Mouse (Mus musculus): ENCODE measurements at regions not wholly inside any gene's neighbourhood (a gene's known extent, or its start where the extent isn't known, plus 50 kb on each side); places are given as distances from the start of the nearest gene placed in this dataset.
A peak's percentile ranks its signal among the peaks of the same experiment; 100 is the strongest.

DNA sequence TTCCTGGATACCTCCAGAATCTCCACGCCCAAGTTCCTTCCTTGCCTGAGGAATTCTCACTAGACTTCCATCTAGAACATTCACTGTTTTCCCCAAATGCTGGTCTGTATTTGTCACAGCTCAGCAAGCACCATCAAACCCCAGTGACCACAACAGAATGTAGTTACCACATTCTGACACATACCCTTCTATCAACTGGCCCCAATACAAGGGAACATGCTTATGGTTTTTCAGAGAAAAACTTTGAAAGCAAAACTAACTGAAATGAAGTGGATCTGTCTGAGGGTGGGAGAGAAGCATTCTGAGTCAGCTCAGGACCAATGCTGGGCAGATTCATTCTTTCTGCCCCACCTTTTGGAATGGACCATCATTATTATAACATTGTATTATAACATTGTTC is 110.9 kb upstream of the Tbl1xr1 start:
- TF ChIP-seq GATA4 (IDR thresholded peaks at IDR 0.05; ENCODE audit: insufficient replicate concordance, low read length): no peak

DNA sequence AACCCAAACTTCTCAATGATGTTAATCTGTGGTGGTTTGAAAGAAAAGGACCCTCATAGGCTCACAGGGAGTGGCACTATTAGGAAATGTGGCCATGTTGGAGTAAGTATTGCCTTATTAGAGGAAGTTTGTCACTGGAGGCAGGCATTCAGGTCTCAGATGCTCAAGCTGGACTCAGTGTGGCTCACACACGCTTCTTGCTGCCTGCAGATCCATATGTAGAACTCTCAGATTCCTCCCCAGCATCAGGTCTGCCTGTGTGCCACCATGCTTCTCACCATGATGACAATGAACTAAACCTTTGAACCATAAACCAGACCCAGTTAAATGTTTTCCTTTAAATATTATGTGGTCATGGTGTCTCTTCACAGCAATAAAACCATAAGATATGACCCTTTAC is 104.7 kb upstream of the Tbl1xr1 start:
- TF ChIP-seq GATA4 (IDR thresholded peaks at IDR 0.05; ENCODE audit: insufficient replicate concordance, low read length): no peak

DNA sequence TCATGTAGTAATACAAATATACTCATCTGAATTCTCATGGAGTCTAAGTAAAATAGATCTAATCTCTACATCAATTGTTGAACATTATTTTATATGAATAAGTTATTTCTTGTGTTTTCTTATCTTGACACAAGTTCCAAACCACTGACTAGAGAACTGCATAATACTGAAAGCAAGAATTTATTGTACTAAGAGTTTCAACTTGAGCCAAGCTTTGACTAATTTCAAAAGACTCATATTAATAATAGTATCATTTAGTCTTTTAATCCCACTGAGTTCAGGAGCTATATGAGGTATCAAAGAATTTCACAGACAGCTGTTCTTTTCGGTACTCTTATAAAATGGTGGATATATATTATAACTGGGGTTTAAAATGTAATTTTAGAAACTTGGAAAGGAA is 103.3 kb upstream of the Tbl1xr1 start:
- TF ChIP-seq GATA4 (IDR thresholded peaks at IDR 0.05; ENCODE audit: insufficient replicate concordance, low read length): no peak

DNA sequence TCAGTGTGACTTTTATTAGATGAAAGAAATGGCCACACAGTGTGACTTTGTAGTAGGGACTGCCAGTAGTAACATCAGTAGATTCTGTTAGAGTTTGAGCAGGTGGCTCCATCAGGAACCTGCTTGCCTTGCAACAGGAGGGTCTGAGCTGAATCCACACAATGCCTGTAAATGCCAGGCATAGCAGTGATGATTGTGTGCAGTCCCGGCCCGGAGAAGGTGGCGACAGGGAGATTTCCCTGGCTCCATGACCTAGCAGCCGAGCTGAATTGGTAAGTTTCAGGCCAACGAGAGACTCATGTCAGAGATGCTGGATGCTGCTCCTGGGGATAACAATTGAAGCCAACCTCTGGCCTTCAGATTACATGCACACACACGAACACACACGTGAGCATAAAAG is 102.8 kb upstream of the Tbl1xr1 start:
- TF ChIP-seq GATA4 (IDR thresholded peaks at IDR 0.05; ENCODE audit: insufficient replicate concordance, low read length): no peak

DNA sequence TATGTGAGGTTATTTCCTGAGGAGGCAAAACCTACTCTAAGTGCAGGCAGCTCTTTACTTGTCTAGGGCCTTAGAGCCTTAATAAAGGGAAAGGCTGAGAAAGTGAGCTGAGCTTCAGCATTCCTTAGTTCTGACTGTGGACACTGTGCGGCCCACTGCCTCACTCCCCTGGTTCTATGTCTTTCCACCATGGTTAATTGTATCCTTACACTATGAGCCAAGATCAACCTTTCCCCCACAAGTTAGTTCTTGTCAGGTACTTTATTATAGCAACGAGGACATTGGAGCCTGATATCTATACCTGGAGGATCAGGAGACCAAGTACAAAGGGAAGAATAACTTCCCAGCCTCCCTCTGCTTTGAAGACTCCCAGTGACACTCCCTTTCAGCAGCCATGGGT is 101.7 kb upstream of the Tbl1xr1 start:
- no peak for TF ChIP-seq GATA4 (IDR thresholded peaks at IDR 0.05; ENCODE audit: insufficient replicate concordance, low read length)

DNA sequence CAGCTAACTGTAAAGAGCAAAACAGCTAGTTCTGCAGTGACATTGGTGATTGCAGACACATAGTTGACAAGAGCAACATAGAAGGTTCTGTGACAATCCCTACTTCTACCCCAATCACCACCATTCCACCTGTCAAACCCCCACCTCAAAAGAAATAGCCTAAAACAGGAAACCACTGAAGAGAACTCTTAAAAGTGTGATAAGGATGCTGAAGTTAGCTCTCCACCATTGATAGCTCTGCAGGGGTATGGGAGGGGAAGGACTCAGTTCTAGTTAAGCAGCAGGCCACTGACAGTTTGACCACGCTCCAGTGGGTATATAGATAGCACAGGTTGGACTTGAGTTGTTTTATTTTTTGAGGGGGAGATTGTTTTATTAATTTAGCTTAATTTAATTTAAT is 98.7 kb upstream of the Tbl1xr1 start:
- no peak for TF ChIP-seq GATA4 (IDR thresholded peaks at IDR 0.05; ENCODE audit: insufficient replicate concordance, low read length)

DNA sequence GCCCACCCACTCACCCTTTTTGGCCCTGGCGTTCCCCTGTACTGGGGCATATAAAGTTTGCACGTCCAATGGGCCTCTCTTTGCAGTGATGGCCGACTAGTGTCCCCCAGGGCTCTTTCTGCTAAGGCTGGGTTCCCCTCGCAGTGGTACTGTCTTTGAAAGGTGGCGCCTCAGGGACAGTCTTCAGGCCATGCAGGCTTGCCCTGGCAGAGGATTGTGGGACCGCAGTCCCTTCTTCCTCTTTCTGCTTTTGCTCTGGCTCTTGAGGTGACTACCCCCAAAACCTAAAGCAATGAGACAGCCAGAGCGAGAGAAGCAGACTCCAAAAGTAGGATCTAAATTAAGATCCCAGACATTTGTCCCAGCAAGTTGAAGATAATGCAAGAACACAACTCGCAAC is 93.5 kb upstream of the Tbl1xr1 start:
- TF ChIP-seq GATA4 (IDR thresholded peaks at IDR 0.05; ENCODE audit: insufficient replicate concordance, low read length): no peak

DNA sequence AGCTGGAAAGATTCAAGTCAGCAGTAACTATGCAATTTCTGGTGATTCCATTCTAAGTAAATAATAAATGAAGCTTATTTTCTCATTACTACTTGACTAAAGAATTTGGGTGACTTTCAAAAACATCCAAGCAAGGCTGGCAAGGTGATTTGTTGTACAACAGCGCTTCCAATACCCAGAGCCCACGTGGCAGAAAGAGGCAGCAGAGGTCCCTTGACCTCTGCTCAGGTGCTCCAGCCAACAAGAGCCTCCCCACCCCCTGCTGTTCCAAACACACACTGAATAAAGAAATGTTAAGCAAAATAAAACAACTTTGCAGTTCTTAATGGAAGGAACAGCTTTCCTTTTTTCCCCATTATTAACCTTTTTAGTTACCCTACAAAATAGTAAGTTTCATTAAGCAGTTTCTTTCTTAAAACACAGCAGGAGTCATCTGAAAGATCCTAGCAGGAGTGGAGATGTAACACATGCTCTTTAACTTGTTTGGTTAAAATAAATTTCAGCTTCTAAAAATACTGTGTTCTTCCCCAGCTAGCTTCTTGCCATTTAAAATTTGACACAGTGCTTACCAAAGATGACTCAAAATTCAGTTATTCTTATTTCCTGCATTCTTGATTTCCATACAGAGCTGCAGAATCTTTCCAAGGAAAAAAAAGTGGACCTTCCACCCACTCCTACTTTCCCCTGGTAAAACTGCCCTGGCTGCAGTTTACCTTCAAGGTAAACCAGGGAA is 92.3 kb upstream of the Tbl1xr1 start:
- TF ChIP-seq GATA4 (IDR thresholded peaks at IDR 0.05; ENCODE audit: insufficient replicate concordance, low read length): no peak

DNA sequence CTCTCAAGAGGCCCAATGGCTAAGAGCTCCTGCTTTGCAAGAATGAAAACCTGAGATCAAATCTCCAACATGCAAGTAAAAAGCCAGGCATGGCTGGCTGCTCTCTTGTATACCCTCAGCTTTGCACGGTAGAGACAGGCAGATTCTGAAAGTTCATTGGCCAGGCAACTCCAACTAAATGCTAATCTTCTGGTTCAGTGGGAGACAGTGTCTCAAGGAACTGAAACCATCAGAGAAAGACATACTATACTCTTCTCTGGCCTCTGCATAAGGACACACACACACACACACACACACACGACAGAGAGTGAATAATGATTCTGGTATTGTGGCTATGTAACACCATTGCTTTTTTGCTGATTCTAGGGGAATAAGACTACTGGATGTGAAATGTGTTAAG is 91.6 kb upstream of the Tbl1xr1 start:
- TF ChIP-seq GATA4 (IDR thresholded peaks at IDR 0.05; ENCODE audit: insufficient replicate concordance, low read length): no peak

DNA sequence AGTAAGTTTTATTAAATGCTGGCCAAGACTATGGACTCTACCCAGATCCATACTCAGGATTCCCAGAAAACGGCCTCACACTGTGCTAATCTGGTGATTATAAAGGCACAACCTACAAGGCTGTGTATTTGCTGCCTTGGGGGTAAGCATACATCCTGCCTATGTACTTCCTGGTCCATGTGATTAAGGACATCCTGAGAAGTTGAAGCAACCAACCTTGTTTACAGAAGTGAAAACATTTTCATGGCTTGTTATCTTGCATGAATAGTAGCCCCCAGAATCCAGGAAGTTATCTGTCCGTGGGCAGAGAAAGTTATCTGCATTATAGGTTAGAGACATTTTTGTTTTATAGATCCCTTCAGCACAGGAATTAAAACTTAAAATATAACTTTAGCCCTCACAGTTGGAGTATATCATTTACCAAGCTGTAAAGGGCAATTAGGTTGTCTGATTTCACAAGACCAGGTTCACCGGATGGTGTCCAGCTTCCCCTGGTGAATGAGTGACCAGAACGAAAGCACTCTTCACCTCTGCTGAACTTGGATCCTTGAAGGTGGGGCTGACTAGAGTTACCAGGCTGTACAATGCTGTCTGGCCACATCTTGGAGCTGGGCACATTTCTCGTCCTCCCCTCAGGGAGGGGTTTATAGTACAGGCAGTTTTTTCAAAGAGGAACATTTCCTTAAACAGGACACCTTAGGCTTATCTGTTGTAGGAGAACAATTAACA is 90.1 kb upstream of the Tbl1xr1 start:
- TF ChIP-seq GATA4 (IDR thresholded peaks at IDR 0.05; ENCODE audit: insufficient replicate concordance, low read length): no peak

DNA sequence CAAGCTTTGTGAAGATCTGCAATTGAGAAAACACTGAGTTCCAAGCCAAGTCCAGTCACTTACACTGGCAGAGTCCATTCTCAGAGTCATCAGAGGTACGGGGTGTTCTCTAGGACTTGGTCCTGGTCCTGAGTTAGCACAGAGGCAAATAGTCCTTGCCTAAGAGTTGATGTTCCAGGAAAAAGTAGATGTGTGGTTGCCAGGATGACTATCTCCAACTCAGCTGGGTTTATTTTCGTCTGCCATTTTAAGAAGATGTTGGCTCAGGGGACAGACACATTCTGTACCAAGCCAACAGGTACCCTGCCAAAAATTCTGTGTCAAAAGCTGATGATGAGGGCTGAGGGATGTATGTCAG is 89.6 kb upstream of the Tbl1xr1 start:
- TF ChIP-seq GATA4 (IDR thresholded peaks at IDR 0.05; ENCODE audit: insufficient replicate concordance, low read length): peak; percentile 90

DNA sequence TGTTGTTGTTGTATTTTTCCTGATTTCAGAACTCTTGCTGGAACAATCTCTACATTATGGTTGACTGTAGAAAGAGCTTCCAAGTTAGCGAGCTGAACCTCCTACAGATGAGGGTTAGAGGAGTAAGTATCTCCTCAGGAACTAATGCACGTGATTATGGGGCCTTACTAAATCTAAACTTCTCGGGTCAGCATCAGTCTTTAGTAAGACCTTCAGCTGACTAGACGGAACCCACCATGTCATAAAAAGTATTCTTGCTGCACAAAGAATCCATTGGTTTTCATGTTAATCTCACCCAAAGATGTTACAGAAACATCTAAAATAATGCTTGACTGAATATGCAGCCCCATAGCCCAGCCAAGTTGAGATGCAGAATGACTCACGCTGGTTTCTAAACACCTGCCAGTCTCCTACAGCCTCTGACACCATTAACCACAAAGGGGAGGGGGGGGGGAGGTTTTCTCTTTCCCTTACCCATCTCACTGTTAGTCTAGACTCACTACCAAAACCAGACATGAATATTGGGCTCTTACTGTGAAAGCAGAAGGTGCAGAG is 88.9 kb upstream of the Tbl1xr1 start:
- no peak for TF ChIP-seq GATA4 (IDR thresholded peaks at IDR 0.05; ENCODE audit: insufficient replicate concordance, low read length)

DNA sequence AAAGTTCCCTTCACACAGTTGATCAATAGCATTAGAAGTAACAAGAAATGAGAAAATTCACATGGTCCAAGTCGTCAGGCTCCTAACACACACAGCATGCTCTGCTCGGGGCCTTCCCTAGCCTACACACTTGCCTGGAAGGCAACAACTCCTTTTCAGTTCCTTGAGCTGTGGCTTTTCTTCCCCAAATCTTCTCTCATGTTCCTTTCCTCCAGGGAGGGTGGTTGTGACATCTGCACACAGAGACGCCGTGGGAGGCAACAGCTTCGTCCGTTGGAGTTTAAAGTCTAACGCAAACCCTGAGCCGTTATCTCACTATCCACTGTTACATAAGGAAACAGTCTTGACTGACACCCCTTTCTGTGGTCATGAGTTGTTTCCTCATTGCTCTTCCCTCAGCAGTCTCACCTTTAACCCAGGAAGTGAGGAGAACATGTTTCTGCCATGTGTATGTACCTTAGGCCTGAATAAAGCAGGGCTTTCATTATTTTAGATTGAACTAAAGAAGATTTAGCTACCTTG is 88.4 kb upstream of the Tbl1xr1 start:
- TF ChIP-seq GATA4 (IDR thresholded peaks at IDR 0.05; ENCODE audit: insufficient replicate concordance, low read length): peak; percentile 44; the same call in 1 of the 2 replicates

DNA sequence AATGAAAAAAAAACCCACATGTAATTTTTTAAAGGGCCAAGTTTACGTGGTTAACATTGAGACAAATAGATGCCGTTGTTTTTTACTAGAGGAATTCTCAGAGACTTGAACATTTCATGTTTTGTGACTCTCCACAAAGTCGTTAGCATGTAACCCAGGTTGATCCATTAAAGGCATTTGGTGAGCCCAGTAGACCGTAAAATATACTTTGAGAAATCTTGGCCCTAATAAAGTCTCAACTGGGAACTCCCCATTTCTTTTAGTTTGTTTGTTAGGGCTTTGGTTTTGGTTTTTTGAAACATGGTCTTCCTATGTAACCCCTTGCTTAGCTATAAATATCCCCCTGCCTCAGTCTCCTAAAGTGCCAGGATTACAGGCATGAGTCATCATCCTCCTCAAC is 85.9 kb upstream of the Tbl1xr1 start:
- TF ChIP-seq GATA4 (IDR thresholded peaks at IDR 0.05; ENCODE audit: insufficient replicate concordance, low read length): no peak

DNA sequence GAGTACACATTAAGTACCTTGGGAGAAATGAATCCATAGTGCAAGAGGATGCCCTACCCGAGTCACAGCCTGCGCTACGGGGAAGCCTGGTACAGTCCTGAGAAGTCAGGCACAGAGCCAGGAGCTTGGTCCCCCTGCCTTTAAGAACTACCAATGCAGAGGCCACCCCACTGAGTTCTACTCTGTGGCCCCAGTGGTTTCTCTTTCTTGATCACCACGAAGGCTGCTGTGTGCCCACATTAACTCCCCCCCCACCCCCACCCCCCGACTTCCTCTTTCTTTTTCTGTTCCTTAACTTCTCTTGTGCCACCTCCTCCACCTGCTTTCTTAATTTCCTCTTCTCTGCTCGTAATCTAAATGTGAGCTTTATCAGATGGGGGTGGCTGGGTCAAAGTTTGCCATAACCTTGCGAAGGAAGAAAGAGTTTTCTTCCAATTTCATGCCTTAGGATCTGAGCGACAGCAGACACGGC is 84.7 kb upstream of the Tbl1xr1 start:
- no peak for TF ChIP-seq GATA4 (IDR thresholded peaks at IDR 0.05; ENCODE audit: insufficient replicate concordance, low read length)

DNA sequence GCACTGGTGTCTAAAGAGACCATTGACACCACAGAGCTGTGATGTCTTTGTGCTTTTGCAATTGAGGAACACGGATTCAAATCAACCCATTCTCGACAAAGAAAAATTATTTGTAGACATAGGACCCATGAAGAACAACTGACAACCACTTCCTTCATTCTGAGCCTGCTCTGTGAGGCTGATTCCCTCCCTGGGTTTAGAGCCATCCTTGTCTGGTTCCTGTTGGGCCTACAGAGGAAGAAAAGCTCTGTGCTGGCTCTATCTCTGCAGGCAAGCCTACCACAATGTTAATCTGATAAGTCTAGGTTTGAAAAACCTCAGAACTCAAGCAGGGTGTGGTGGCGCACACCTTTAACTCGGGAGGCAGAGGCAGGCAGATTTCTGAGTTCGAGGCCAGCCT is 84.2 kb upstream of the Tbl1xr1 start:
- no peak for TF ChIP-seq GATA4 (IDR thresholded peaks at IDR 0.05; ENCODE audit: insufficient replicate concordance, low read length)

All from liver, adult (tissue).